Mouse (Mus musculus): ENCODE measurements around the gene Ephb3.

GRCm38 (mm10) chr16:21175236-21175635 is 29.3 kb upstream of the Ephb3 start:
- TF ChIP-seq CTCF (IDR thresholded peaks at IDR 0.05; ENCODE audit: low read depth) = no peak
- TF ChIP-seq EP300 (IDR thresholded peaks at IDR 0.05; ENCODE audit: low read depth) = no peak

All from heart, postnatal 0 days (tissue).